Mouse (Mus musculus): ENCODE results near the gene Zswim8.

The Zswim8 gene

DNA sequence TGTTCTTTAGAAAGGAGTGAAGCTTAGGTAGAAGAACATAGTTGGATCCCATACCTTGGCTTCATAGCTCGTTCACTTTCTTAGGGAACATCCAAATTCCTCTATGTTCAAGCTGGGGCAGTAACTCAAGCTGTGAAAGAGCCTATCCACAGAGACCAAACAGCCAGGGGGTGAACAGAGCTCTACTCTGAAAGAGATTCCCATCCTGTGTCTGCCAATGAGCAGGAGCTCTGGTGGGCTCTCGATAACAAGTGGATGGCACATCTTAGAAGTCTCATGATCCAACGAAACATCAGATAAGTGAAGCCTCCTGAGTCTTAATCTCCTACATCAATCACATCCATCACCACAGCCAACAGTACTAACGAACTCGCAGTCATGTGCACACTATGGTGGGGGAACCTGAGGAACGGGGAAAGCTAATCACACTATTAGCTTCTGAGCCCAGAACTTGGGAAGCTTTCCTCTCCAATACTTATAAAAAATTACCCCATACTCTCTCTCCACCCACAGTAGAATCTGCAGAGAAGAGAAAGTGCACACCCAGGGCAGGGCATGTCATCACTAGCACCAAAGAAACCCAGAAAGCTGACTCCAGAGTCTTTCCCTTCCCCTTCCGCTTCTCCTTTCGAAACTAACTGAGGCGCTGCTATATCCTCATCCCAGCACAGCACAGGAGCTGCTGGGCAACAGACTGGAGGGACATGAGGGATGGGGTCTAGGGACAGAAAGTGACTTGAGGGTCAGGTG lies 23.7 kb downstream of the Zswim8 start:
- no peak for DNase-seq (ENCODE audit: low spot score in 2 of 2)

DNA sequence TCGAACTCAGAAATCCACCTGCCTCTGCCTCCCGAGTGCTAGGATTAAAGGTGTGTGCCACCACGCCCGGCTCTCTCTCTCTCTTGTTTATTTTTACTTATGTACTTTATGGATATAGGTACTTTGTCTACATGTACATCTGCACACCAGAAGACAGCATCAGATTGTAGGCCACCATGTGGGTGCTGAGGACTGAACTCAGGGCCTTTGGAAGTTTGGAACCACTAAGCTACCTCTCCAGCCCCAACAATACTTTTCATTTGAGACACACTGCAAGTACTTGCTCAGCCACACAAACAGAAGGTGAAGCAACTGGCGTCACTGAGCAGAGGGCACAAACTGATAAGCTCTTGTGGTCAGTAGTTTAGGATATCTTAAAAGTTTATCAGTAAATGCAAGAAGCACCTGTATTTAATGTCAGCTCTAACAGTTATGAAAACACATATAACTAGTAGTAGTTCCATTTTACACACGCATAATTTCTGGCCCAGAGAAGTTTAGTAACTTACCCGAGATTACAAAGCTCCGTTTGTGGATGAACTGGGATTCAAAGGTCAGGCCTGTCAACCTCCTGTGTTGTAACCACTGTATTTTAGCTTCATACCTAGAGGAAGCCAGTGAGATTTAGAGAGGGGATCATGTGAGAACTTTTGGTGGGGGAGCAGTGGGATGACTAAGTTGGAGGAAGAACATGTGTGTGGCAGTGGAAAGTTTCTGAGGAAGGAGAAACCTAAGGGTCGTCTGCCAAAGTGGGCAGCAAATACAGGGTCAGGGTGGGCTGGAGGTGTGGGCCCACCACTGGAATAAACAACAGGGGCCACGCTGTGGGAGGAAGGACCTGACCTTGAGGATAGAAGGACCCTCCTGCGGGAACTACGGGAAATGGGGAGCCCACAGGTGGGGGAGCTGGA lies 25.9 kb downstream of the Zswim8 start:
- DNase-seq (ENCODE audit: low spot score in 2 of 2) = no peak

DNA sequence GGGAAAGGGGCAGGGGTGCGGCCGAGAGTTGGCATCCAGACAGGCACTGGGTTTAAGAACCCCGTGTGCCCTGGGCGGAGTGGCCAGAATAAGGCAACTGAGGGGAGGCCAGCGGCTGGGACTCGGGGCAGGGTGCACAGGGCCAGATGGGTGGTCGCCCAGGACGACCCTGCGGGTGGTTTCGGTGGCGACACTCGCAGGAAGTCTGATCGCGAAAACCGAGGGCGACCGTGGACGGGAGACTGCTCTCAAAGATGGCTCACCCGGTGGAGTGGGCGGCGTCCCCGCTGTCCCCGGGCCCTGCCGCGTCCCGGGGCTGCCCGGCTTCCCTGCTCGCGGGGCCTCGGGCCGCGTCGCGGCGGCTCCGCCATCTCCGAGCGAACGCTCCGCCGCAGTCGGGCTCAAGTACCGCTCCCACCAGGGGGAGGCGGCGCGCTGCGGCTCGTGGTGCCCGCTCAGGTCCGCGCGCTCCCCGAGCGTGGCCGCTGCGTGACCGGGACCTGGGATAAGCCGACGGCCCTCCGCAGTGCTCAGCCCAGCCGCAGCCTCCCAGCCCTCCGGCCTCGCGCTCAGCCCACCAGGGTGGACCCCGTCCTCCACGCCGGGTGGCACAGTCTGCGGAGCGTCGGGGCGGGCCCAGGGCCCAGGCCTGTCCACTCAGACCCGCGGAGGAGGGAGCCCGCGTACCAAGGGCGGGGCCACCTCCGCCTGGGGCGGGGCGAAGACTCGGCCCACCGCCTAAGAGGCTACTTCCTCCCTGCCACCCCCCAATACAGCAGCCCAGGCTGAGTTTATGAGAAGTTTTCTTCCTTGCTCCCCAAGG lies 26.8 kb downstream of the Zswim8 start, which contains the start of gene Ndst2:
TSS of gene Ndst2 (minus strand) at position 611 of the 823 bp plus-strand sequence.
- peak; percentile 75 to 77 for DNase-seq (ENCODE audit: low spot score in 2 of 2)

DNA sequence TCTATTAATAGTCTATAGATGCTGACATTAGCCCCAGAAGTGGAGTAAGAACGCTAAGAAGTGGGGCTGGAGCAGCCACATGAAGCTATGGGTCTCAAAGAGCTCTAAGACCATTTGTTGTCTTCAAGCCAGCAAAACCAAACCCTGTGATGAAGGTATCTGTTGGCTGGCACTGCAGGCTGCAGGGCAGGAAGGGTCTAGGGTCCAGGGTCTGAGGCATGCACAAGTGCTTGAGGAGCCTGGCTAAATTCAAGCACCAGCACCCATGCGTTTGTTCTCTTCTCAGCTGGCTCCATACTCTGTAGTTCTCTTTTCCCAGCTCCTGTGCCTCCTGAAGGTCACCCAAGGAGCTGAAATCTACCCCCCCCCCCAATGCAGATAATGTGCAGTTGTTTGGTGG lies 27.7 kb downstream of the Zswim8 start:
- DNase-seq (ENCODE audit: low spot score in 2 of 2) = no peak

DNA sequence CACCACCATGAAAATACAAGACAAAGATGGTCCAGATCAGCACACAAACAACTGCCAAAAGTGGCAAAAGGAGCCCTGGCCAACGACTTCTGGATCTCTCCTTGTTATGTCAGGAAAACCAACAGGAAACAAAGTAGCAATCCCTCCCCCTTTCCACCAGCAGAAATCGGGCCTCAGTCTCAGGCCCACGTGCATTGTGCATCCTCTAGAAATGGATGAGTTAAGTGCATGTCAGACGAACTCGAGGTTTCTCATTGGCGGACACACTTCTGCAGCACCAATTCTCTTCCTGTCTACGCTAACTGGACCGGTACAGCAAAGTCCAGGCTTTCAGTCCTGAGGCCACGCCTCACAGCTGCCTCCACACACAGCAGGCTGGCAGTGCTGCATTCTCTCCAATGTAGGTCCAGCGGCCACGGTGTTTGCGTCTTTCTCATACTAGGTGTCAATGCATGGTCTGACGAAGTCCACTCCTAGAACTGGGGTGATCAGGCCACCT lies 28.6 kb downstream of the Zswim8 start:
- no peak for DNase-seq (ENCODE audit: low spot score in 2 of 2)

DNA sequence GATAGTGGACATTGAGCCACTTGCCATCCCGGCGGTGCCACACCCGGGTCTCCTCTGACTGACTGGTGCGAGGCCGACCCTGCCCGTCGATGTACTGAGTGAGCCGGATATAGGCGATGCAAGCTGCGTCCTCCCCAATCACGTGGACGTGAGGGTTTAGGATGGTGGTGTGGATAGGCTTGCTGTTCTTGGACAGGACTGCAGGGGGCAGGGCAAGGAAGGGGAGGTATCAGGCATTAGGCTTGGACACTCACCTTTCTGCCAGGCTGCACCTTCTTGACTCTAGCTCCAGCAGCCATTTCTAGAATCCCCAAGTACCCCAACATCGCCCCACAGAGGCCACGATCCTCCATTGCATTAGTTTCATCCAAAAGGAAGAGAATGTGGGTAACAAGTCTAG lies 30.0 kb downstream of the Zswim8 start:
- no peak for DNase-seq (ENCODE audit: low spot score in 2 of 2)

DNA sequence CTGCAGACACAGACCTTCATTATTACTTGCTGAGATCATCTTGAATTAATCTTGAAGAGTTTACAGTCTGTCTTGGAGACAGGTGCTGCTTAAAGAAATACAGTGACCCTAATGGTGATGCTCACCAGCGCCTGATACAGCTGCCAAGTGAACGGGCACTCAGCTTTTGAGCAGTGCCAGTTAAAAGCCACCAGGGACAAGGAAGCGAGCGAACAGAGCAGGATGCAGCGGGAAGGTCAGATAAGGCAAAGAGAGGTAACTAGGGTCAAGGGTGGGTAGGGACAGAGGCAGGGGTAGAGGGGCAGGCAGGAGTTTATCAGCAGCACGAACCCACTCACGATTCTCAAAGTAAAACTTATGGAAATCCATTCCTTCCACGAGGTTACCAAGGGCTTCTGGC lies 31.2 kb downstream of the Zswim8 start:
- DNase-seq (ENCODE audit: low spot score in 2 of 2) = no peak

DNA sequence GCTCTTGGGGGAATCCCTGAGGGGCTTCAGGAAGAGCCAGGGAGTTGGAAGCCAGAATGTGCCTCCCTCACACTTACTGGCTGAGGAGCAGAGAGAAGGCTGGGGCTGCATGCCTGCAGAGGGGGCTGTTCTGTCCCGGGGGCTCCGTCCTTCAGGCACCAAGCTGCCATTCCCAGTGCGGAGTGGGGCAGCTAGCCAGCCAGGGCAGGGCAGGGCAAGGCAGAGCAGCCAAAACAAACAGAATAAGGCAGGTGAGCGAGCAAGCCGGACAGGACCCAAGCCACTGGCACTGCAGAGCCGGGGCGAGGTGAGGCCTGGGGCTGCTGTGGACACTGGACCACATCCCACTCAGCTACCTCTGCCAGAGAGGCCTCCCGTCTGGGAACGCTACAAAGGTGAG lies 33.9 kb downstream of the Zswim8 start:
- DNase-seq (ENCODE audit: low spot score in 2 of 2) = no peak

DNA sequence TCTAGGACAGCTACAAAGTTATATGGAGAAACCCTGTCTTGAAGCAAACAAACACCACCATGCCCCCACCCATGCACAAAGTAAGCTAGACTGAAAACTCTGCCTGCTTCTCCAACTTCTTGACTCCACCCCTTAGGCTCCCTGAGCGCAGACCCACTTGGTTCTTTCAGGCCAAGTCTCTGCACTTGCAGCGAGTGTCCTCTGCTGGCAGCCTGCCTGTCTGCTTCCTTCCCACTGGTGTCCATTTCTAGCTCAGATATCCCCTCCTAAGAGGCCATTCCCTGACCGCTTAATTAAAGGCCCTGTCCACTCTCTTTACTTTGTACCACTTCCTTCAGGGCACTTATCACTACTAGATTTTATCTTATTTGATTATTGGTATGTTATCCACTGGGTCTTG lies 36.3 kb downstream of the Zswim8 start:
- DNase-seq (ENCODE audit: low spot score in 2 of 2) = no peak

DNA sequence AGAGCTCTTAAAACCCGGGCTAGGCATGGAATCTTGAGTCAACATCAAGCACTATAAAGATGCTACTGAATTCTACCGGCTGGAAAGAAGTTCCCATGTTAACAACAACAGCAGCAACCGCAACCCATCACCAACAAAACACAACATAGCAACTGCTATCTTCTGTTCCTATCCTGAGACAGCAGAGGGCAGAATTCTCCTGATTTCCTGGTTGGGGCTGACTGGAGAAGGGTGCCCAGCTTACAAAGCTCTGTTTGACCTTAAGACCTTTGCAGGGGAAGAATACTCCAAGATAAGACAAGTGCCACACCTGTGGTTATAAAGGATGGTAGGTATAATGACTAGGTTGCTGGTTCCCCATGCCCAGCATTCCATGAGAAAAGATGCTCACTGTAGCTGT lies 39.6 kb downstream of the Zswim8 start:
- no peak for DNase-seq (ENCODE audit: low spot score in 2 of 2)

DNA sequence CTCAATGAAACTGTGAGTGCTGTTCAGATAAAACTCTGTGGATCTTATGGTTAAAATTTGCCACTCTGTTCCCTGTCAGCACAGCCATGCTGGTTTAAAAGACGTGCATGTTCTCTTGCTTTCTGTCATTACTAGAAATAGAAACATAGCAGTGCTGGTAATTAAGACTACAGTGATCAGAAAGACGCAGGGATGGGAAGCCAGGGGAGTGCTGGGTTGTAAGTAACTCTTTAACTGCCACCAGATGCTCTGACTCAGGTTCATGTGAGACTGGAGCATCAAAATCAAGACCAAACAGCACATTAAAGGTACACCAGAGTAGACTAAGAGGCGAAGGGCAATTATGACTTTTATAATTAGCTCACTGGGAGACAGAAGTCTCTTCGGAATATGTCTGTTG lies 41.0 kb downstream of the Zswim8 start:
- DNase-seq (ENCODE audit: low spot score in 2 of 2) = no peak

DNA sequence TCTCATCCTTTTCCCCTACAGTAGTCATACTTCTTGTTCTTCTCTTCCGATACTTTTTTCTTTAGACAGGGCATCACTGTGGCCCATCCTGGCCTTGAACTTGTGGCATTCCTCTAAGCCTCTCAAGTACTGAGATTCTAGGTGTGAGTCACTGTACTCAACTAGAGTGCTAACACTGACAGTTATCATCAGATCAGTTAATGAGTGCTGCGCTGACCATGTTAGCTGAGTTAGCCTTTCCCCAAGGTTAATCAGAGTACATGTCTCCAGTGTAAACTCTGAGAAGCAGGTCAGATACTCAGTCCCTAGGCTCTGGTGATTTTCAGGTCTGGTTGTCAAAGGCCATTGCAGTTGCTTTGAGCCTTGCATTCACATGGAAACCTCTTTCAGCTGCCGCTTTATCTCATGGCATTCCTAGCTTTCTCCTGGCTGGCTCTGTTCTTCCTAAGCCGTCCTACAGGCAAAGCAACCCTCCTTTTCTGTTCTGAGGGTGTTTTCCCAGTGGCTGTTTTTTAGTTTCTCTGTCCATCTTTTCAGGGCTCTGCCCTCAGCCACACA lies 42.2 kb downstream of the Zswim8 start:
- DNase-seq (ENCODE audit: low spot score in 2 of 2) = no peak

DNA sequence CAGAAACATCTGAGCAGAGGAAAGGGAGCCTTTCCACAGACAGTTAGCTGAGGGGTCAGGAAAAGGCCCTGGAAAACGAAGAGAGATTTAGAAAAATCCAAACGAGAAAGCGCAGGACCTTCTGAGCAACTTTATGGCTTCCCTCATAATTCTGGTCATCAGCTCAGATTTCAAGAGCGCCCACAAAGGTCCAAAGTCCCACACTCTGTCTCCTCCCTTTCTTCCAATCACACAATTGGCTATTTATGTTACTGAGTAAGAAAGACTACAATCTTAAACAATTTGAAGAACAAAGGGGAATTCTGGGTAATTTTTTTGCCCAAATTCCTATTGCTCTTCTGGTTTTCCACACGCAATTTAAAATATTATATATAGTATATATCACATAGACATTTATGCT lies 43.2 kb downstream of the Zswim8 start:
- DNase-seq (ENCODE audit: low spot score in 2 of 2) = no peak

DNA sequence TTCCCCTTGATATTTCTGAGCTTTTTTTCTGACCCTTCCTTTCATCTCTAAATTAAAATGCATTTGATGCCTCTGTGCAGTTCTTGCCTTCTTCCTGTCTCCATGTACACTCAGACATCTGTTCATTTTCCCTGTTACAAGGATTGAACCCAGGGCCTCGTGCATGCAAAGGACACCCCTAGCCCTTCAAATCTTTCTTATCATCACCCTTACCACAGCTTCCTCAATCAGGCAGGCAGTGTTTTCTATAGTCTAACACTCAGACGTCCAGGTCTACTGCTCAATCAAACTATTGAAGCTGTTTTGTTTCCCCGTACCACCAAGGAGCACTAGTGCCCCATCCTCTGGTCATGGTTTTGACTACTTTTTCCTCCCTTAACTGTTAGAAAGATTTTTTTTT lies 46.4 kb downstream of the Zswim8 start:
- no peak for DNase-seq (ENCODE audit: low spot score in 2 of 2)

DNA sequence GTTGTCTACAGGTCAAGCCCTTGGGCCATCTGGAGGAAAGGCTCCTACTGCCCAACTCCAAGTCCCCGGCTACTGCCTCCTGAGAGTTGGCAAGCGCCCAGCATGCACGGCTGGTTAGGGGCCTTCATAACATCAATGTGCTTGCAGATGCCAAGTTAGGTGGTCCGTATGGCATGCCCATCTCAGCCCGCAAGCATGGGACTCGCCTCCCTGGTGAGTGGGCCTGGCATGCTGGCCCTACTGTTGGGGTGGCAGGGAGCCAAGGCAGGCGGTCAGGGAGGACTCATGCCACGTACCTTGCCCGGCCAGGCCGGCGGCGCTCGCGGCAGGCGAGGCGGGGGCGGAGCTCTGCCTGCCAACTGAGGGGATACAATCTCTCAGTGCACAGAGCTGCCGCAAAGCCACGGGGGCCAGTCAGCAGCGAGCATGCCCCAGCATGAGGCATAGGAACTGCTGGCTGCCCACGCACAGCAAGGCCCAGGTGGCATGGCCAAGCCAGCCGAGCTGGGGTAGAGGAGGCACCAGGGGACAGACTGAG lies 50.1 kb downstream of the Zswim8 start:
- DNase-seq (ENCODE audit: low spot score in 2 of 2) = no peak

DNA sequence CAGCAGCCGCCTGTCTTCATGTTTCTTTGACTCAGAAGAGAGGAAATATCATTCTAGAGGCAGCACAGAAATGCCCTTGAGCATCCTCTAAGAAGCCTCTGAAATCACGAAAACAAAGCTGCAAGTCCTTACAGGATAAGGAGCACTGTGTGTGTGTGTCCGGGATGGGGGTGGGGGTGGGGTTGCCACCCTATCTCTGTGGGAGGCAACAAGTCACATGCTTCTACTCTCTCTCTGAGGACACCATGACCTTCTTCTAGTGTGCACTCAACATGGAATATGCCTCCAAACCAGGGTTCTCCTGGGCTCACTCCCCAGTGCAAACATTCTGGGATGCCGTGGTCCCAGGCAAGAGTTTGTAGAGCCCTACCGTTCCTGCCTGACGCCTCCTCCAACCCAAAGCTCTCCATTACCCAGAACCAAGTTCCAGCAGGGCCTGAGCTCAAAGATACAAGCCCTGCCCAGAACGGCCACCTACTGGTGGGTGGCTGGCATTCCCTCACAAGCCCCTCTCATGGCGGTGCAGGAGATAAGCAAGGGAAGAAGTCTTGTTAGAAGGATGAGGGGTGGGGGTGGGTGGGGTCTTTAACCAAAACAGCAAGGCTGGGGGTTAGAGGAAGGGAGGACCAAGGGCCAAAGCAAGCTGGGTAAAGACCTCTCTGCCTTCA lies 51.5 kb downstream of the Zswim8 start:
- no peak for DNase-seq (ENCODE audit: low spot score in 2 of 2)

DNA sequence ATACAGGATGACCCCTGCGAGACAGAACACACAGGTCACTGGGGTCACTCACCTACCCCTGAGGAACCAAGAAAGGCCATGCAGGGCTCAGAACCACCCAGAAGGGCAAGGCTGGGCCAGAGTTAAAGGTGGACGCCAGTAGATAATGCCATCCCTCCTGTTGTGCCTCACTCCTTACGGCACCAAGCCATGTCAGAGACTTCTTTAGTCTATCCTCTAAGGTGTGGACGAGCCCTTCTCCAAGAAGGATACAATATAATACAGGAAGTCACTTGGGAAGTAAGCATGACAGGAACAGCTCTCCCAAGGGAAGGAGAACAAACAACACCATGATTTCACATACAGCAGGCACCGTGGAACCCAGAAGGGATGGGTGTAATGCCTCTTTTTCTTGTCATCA lies 57.6 kb downstream of the Zswim8 start:
- DNase-seq (ENCODE audit: low spot score in 2 of 2) = no peak

DNA sequence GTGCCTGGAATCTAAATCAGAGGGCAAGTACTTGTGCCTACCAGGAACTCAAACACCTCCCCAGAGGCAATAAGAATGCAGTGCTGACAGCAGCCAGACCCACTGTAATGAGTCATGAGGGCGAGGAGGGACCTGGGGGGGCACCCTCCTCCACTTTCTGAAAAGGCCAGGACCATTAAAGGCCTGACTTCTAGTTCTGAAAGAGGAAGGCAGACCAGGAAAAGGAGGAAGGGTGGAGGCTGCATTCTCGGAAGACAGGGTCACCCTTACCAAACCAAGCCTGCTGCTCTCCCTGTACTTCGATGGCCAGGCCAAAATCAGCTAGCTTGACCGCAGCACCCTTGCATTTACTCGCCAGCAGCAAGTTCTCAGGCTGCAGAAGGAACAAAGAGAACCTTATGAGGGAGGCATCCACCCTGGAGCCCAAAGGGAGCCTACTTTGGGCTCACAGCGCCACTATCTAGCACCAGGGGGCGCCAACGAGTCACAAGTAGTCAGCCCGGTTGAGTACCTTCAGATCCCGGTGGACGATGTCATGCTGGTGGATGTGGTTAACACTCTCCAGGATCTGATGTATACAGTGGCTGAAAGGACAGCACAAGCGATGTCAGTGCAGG lies 58.4 kb downstream of the Zswim8 start:
- DNase-seq (ENCODE audit: low spot score in 2 of 2) = peak; percentile 77 to 84

DNA sequence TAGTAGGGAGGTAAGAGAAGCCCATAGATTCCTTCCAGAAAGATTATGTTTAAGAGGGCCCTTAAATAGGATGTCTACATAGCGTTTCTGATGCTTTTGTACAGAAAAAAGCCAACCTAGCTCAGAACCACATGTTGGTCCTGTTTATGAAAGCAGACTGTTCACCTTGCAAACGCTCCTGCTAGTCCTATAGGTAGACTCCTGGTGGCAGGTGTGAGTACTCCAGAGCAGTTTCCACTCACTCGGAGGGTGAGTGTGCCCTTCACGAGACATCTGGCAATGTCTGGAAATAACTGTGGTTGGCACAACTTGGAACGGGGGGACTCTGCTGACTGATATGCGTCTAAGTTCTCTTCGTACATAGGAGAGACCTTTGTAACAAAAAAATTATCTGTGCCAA lies 60.6 kb downstream of the Zswim8 start:
- DNase-seq (ENCODE audit: low spot score in 2 of 2) = no peak

DNA sequence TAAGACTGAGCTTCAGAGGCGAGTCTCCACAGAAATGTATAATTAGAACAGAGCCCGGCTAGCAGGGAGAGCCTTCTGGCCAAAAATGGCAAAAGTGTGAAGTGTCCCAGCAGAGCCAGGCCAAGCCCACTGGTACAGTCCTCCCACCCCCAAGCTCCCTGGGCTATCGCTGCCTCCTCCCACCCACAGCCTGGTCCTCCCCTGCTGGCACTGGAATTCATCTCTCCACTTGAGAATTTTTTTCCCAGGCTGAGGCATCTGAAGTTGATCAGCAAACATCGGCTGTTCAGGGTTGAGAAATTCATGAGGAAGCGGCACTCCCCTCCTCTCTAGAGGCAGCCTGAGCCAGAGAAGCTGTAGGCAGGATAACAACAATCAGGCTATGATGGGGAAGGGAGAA lies 61.2 kb downstream of the Zswim8 start:
- no peak for DNase-seq (ENCODE audit: low spot score in 2 of 2)
